Mouse (Mus musculus) right cerebral cortex, postnatal 36 days (tissue): ENCODE measurements at regions not wholly inside any gene's neighbourhood (a gene's known extent, or its start where the extent isn't known, plus 50 kb on each side); places are given as distances from the start of the nearest gene placed in this dataset.

Source experiments
- DNase-seq, 2 experiments: peaks; one replicate each; pipeline ENCODE4 v3.0.0; 2022; ENCODE audit warnings: low spot score in 2 of 2, mixed read lengths in 1 of 2

GRCm38 (mm10) chr1:187413881-187414280, 194.7 kb upstream of the Esrrg start:
- no peak for DNase-seq

GRCm38 (mm10) chr1:187418186-187419140, 190.1 kb upstream of the Esrrg start:
- no peak for DNase-seq

GRCm38 (mm10) chr1:187428536-187429215, 179.9 kb upstream of the Esrrg start:
- DNase-seq = no peak

GRCm38 (mm10) chr1:187433716-187434634, 174.6 kb upstream of the Esrrg start:
- no peak for DNase-seq

- DNase-seq = no peak
Measured at GRCm38 (mm10) chr1:187439170-187439914, 169.2 kb upstream of the Esrrg start.

- DNase-seq = no peak
Measured at GRCm38 (mm10) chr1:187441668-187442193, 166.9 kb upstream of the Esrrg start.

- no peak for DNase-seq
Measured at GRCm38 (mm10) chr1:187446511-187446910, 162.1 kb upstream of the Esrrg start.

GRCm38 (mm10) chr1:187448173-187448572, 160.4 kb upstream of the Esrrg start:
- peak; percentile 46 to 62 for DNase-seq

GRCm38 (mm10) chr1:187450106-187450505, 158.5 kb upstream of the Esrrg start:
- no peak for DNase-seq

- no peak for DNase-seq
Measured at GRCm38 (mm10) chr1:187452189-187452588, 156.4 kb upstream of the Esrrg start.

- DNase-seq = no peak
Measured at GRCm38 (mm10) chr1:187454431-187454830, 154.2 kb upstream of the Esrrg start.

GRCm38 (mm10) chr1:187484821-187485220, 123.8 kb upstream of the Esrrg start:
- no peak for DNase-seq

- DNase-seq = no peak
Measured at GRCm38 (mm10) chr1:187487948-187488690, 120.5 kb upstream of the Esrrg start.

- DNase-seq = peak in 1 of 2 experiments; percentile 11
Measured at GRCm38 (mm10) chr1:187489452-187489851, 119.1 kb upstream of the Esrrg start.

GRCm38 (mm10) chr1:187505368-187505767, 103.2 kb upstream of the Esrrg start:
- DNase-seq = no peak

GRCm38 (mm10) chr1:187507217-187507616, 101.4 kb upstream of the Esrrg start:
- DNase-seq = no peak

- DNase-seq = no peak
Measured at GRCm38 (mm10) chr1:187531349-187531922, 77.2 kb upstream of the Esrrg start.

- DNase-seq = no peak
Measured at GRCm38 (mm10) chr1:187536263-187536662, 72.3 kb upstream of the Esrrg start.

- DNase-seq = no peak
Measured at GRCm38 (mm10) chr1:187556718-187557117, 51.9 kb upstream of the Esrrg start.
